Mouse (Mus musculus): ENCODE measurements at regions not wholly inside any gene's neighbourhood (a gene's known extent, or its start where the extent isn't known, plus 50 kb on each side); places are given as distances from the start of the nearest gene placed in this dataset.
A peak's percentile ranks its signal among the peaks of the same experiment; 100 is the strongest.

DNA sequence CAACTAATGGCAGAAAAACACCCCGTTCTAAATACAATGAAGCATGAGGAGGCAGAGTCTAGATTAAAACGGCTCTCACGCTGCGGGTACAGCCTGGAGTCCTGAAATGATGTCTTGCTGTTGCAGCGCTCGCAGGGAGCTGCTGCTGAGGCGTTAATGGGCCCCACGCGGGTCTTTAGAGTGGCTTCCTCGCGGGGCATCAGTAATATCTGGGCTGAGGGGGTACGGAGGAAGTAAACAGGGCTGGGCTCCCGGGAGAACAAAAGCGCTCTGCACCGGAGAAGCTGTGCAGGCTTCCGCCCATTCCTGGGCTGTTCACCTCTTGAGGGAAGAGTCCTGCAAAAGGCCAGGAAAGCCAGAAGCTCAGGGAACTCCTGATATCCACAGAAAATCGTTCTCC lies 135.4 kb downstream of the Rps29 start:
- DNase-seq (ENCODE audit: low spot score) (peak; percentile 5), ATAC-seq (ENCODE audit: low read depth) (no peak)
- Histone ChIP-seq H3K27ac (replicated peaks; ENCODE audit: low read depth, low read length) (no peak overlapping the region), H3K9me3 (ENCODE audit: control insufficient read depth, low read length) (no peaks in the 10 kb centered on the region), H3K4me2 (ENCODE audit: low read depth, low read length) (0 out of 2 replicates have a peak overlapping the region, but pooled peaks have one; percentile 8), H3K27me3 (replicated peaks; ENCODE audit: control insufficient read depth, insufficient read depth, low read length) (no peaks in the 10 kb centered on the region), H3K4me1 (ENCODE audit: control insufficient read depth, insufficient read depth, low read length) (no peaks in the 10 kb centered on the region), H3K36me3 (ENCODE audit: control insufficient read depth, insufficient read depth, low read length) (no peaks in the 10 kb centered on the region), H3K9ac (ENCODE audit: low read depth, low read length) (no peak overlapping the region), H3K4me3 (ENCODE audit: low read depth, low read length) (no peak overlapping the region)
- WGBS: 65% methylated on average over 17 of the region's 17 CpGs

DNA sequence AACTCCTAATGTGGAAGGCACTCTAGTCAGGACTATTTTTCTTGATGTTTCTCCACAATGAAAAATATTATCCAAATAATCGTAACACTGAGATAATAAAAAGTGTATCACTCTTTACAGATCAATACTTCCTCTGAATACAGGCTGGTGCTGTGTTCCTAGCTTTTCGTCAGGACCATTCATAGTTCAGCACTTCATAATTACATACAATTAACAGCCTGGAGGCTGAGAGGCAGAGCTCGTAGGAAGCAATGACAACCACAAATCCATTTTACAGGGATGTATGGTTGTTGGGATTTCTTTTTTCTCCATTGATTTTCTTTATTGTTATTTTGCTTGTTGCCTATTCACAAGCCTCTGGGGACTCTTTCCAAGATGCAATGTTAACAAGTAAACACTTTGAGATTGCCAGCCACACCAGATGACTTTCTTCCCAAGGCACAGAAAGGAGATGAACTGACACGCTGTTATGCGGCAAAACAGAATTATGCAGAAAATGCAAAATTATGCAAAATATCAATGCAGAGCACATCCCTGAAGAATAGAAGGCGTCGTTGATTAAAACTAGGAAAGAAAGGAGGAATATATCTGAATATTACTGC lies 142.2 kb downstream of the Rps29 start:
- no peak overlapping the region for H3K4me2 ChIP-seq (ENCODE audit: low read depth, low read length)
- DNase-seq (ENCODE audit: low spot score): no peak
- no peak overlapping the region for H3K27ac ChIP-seq (replicated peaks; ENCODE audit: low read depth, low read length)
- no peak for ATAC-seq (ENCODE audit: low read depth)
- H3K36me3 ChIP-seq (ENCODE audit: control insufficient read depth, insufficient read depth, low read length): no peaks in the 10 kb centered on the region
- WGBS: 80% methylated on average over 7 of the region's 7 CpGs
- H3K9me3 ChIP-seq (ENCODE audit: control insufficient read depth, low read length): peaks cover 9% of the 10 kb centered on the region; the same call in 1 of the 2 replicates
- H3K4me3 ChIP-seq (ENCODE audit: low read depth, low read length): no peak overlapping the region
- H3K27me3 ChIP-seq (replicated peaks; ENCODE audit: control insufficient read depth, insufficient read depth, low read length): no peaks in the 10 kb centered on the region
- H3K9ac ChIP-seq (ENCODE audit: low read depth, low read length): no peak overlapping the region
- no peaks in the 10 kb centered on the region for H3K4me1 ChIP-seq (ENCODE audit: control insufficient read depth, insufficient read depth, low read length)

GRCm38 (mm10) chr12:69005141-69005540 lies 153.8 kb downstream of the Rps29 start:
- H3K4me2 ChIP-seq (ENCODE audit: low read depth, low read length): no peak overlapping the region
- no peaks in the 10 kb centered on the region for H3K9me3 ChIP-seq (ENCODE audit: control insufficient read depth, low read length)
- H3K36me3 ChIP-seq (ENCODE audit: control insufficient read depth, insufficient read depth, low read length): no peaks in the 10 kb centered on the region
- H3K27me3 ChIP-seq (replicated peaks; ENCODE audit: control insufficient read depth, insufficient read depth, low read length): no peaks in the 10 kb centered on the region
- DNase-seq (ENCODE audit: low spot score) (no peak), ATAC-seq (ENCODE audit: low read depth) (no peak)
- H3K9ac ChIP-seq (ENCODE audit: low read depth, low read length): no peak overlapping the region
- H3K4me1 ChIP-seq (ENCODE audit: control insufficient read depth, insufficient read depth, low read length): no peaks in the 10 kb centered on the region
- H3K4me3 ChIP-seq (ENCODE audit: low read depth, low read length): no peak overlapping the region
- no peak overlapping the region for H3K27ac ChIP-seq (replicated peaks; ENCODE audit: low read depth, low read length)

GRCm38 (mm10) chr12:69002106-69002505 lies 156.9 kb downstream of the Rps29 start:
- no peaks in the 10 kb centered on the region for H3K27me3 ChIP-seq (replicated peaks; ENCODE audit: control insufficient read depth, insufficient read depth, low read length)
- no peak overlapping the region for H3K27ac ChIP-seq (replicated peaks; ENCODE audit: low read depth, low read length)
- H3K4me1 ChIP-seq (ENCODE audit: control insufficient read depth, insufficient read depth, low read length): no peaks in the 10 kb centered on the region
- WGBS: 83% methylated on average over 5 of the region's 5 CpGs
- H3K4me3 ChIP-seq (ENCODE audit: low read depth, low read length): no peak overlapping the region
- no peak overlapping the region for H3K4me2 ChIP-seq (ENCODE audit: low read depth, low read length)
- no peak for ATAC-seq (ENCODE audit: low read depth)
- H3K36me3 ChIP-seq (ENCODE audit: control insufficient read depth, insufficient read depth, low read length): no peaks in the 10 kb centered on the region
- DNase-seq (ENCODE audit: low spot score): no peak
- H3K9ac ChIP-seq (ENCODE audit: low read depth, low read length): no peak overlapping the region
- no peaks in the 10 kb centered on the region for H3K9me3 ChIP-seq (ENCODE audit: control insufficient read depth, low read length)

DNA sequence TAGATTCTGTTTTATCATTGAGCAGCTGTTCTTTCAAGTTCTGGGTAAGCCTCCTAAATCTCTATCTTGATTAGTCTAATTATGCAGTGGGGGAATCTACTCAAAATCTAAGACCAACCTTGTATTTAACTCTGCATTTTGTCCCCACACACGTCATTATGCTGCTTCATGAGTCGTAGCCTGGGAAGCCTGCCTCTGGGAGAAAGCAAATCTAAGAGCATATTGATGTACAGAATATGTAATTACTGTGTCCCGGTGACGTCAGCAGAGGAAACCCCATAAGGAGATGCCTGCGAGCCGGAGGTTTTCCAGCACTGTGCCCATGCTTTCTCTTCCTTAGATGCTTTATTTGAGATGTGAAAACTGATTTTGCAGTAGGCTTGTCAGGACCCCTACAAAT lies 161.7 kb downstream of the Rps29 start:
- Histone ChIP-seq H3K36me3 (ENCODE audit: control insufficient read depth, insufficient read depth, low read length) (no peaks in the 10 kb centered on the region), H3K4me3 (ENCODE audit: low read depth, low read length) (no peak overlapping the region), H3K9ac (ENCODE audit: low read depth, low read length) (no peak overlapping the region), H3K4me1 (ENCODE audit: control insufficient read depth, insufficient read depth, low read length) (no peaks in the 10 kb centered on the region), H3K4me2 (ENCODE audit: low read depth, low read length) (no peak overlapping the region), H3K27me3 (replicated peaks; ENCODE audit: control insufficient read depth, insufficient read depth, low read length) (no peaks in the 10 kb centered on the region), H3K27ac (replicated peaks; ENCODE audit: low read depth, low read length) (no peak overlapping the region), H3K9me3 (ENCODE audit: control insufficient read depth, low read length) (no peaks in the 10 kb centered on the region)
- DNase-seq (ENCODE audit: low spot score): peak; percentile 24
- ATAC-seq (ENCODE audit: low read depth): no peak
- WGBS: 59% methylated on average over 6 of the region's 6 CpGs

GRCm38 (mm10) chr12:68996740-68997139 lies 162.2 kb downstream of the Rps29 start:
- Histone ChIP-seq H3K27me3 (replicated peaks; ENCODE audit: control insufficient read depth, insufficient read depth, low read length) (no peaks in the 10 kb centered on the region), H3K9ac (ENCODE audit: low read depth, low read length) (no peak overlapping the region), H3K9me3 (ENCODE audit: control insufficient read depth, low read length) (no peaks in the 10 kb centered on the region), H3K27ac (replicated peaks; ENCODE audit: low read depth, low read length) (no peak overlapping the region), H3K4me3 (ENCODE audit: low read depth, low read length) (no peak overlapping the region), H3K4me1 (ENCODE audit: control insufficient read depth, insufficient read depth, low read length) (no peaks in the 10 kb centered on the region), H3K4me2 (ENCODE audit: low read depth, low read length) (no peak overlapping the region), H3K36me3 (ENCODE audit: control insufficient read depth, insufficient read depth, low read length) (no peaks in the 10 kb centered on the region)
- ATAC-seq (ENCODE audit: low read depth) (no peak), DNase-seq (ENCODE audit: low spot score) (no peak)
- 58% methylated on average over 12 of the region's 12 CpGs for WGBS

DNA sequence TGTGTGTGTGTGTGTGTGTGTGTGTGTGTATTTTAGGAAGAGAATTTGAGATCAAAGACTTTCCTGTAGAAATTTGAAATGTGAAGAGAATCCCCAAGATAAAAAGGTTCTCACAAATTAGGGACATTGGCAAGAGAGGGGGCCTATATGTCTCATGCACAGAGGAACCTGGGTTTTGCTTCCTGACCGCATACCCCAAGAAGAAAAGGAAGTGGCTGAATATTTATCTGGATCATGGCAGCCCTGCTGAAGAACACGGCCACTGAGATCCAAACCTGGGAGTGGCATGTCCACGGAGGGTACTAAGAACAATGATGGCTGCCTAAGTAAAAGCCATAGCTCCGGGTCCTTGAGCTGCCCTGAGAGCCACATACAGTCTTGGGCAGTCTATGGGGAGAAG lies 178.3 kb downstream of the Rps29 start:
- DNase-seq (ENCODE audit: low spot score) (no peak), ATAC-seq (ENCODE audit: low read depth) (no peak)
- no peaks in the 10 kb centered on the region for H3K9me3 ChIP-seq (ENCODE audit: control insufficient read depth, low read length)
- H3K9ac ChIP-seq (ENCODE audit: low read depth, low read length): no peak overlapping the region
- H3K4me1 ChIP-seq (ENCODE audit: control insufficient read depth, insufficient read depth, low read length): 0 out of 2 replicates have a peak, but pooled peaks cover 3% of the 10 kb centered on the region
- no peak overlapping the region for H3K4me2 ChIP-seq (ENCODE audit: low read depth, low read length)
- H3K27me3 ChIP-seq (replicated peaks; ENCODE audit: control insufficient read depth, insufficient read depth, low read length): no peaks in the 10 kb centered on the region
- no peak overlapping the region for H3K4me3 ChIP-seq (ENCODE audit: low read depth, low read length)
- no peak overlapping the region for H3K27ac ChIP-seq (replicated peaks; ENCODE audit: low read depth, low read length)
- WGBS: 87% methylated on average over 4 of the region's 4 CpGs
- H3K36me3 ChIP-seq (ENCODE audit: control insufficient read depth, insufficient read depth, low read length): no peaks in the 10 kb centered on the region

GRCm38 (mm10) chr12:68980173-68980572 lies 178.8 kb downstream of the Rps29 start:
- WGBS: 50% methylated on average over 4 of the region's 4 CpGs
- ATAC-seq (ENCODE audit: low read depth) (0 out of 2 replicates have a peak, but pooled peaks have one; percentile 46), DNase-seq (ENCODE audit: low spot score) (peak; percentile 20)

DNA sequence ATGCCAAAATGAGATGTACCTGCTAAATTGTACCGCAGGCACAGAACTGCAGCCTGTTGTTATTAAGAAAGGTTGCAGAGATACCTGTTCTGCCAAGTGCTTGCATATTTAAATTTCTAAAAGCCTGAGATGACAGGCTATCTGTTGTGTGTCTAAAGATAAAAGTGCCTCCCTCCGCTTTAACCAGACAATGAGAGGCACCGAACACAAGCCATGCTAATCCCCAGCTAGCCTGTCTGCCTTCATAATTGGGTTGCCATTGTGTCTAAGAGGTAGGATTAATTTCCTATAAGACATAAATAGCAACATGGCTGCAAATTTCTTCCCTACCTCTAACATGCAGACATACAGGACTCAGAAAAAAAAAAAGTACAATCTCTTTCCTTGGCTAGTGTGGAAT lies 179.8 kb downstream of the Rps29 start:
- no peak overlapping the region for H3K27ac ChIP-seq (replicated peaks; ENCODE audit: low read depth, low read length)
- ATAC-seq (ENCODE audit: low read depth): peak; percentile 47; the same call in 1 of the 2 replicates
- 75% methylated on average over 3 of the region's 3 CpGs for WGBS

More at GRCm38 (mm10) chr12:68980173-68980572, 178.8 kb downstream of the Rps29 start:
- Histone ChIP-seq H3K36me3 (ENCODE audit: control insufficient read depth, insufficient read depth, low read length) (no peaks in the 10 kb centered on the region), H3K27me3 (replicated peaks; ENCODE audit: control insufficient read depth, insufficient read depth, low read length) (no peaks in the 10 kb centered on the region), H3K9me3 (ENCODE audit: control insufficient read depth, low read length) (no peaks in the 10 kb centered on the region), H3K4me2 (ENCODE audit: low read depth, low read length) (no peak overlapping the region), H3K9ac (ENCODE audit: low read depth, low read length) (no peak overlapping the region), H3K4me1 (ENCODE audit: control insufficient read depth, insufficient read depth, low read length) (0 out of 2 replicates have a peak, but pooled peaks cover 3% of the 10 kb centered on the region), H3K4me3 (ENCODE audit: low read depth, low read length) (no peak overlapping the region), H3K27ac (replicated peaks; ENCODE audit: low read depth, low read length) (no peak overlapping the region)

More for the DNA sequence above, 179.8 kb downstream of the Rps29 start:
- Histone ChIP-seq H3K9me3 (ENCODE audit: control insufficient read depth, low read length) (no peaks in the 10 kb centered on the region), H3K9ac (ENCODE audit: low read depth, low read length) (no peak overlapping the region), H3K27me3 (replicated peaks; ENCODE audit: control insufficient read depth, insufficient read depth, low read length) (no peaks in the 10 kb centered on the region), H3K4me2 (ENCODE audit: low read depth, low read length) (no peak overlapping the region), H3K36me3 (ENCODE audit: control insufficient read depth, insufficient read depth, low read length) (no peaks in the 10 kb centered on the region), H3K4me1 (ENCODE audit: control insufficient read depth, insufficient read depth, low read length) (0 out of 2 replicates have a peak, but pooled peaks cover 3% of the 10 kb centered on the region), H3K4me3 (ENCODE audit: low read depth, low read length) (no peak overlapping the region)
- DNase-seq (ENCODE audit: low spot score): no peak
